Mouse (Mus musculus) adrenal gland, adult 2 months (tissue): ENCODE data around the gene Jund. TPM values are rescaled to one million over a fixed set of nuclear protein-coding genes. Genes with fewer than 3 reads are reported as not detected.

Experiments
- DNase-seq: peaks from one replicate; pipeline ENCODE4 v3.0.0; 2021
- polyA plus RNA-seq: library from polyadenylated mRNA; depleted of rRNA; stranded (reverse); fragments of >200 nt; gene quantifications from 2 replicates; pipeline ENCODE4 v1.2.3, GENCODE M21; 2012
- total RNA-seq, 2 experiments: library from RNA; stranded (reverse); gene quantifications; 2 replicates each; pipeline ENCODE4 v1.2.3; 2021

The Jund gene
- total and polyA plus RNA-seq, 3 experiments = 214 to 1,009 (median 246) TPM

GRCm38 (mm10) chr8:70674716-70675115, 24.0 kb upstream of the Jund start:
- no peak for DNase-seq

- no peak for DNase-seq
Measured at GRCm38 (mm10) chr8:70675336-70675735, 23.4 kb upstream of the Jund start.

- DNase-seq = no peak
Measured at GRCm38 (mm10) chr8:70677451-70678080, 21.2 kb upstream of the Jund start.

GRCm38 (mm10) chr8:70678679-70679078, 20.1 kb upstream of the Jund start:
- no peak for DNase-seq

GRCm38 (mm10) chr8:70679404-70679803, 19.3 kb upstream of the Jund start:
- DNase-seq = no peak

- no peak for DNase-seq
Measured at GRCm38 (mm10) chr8:70680039-70680438, 18.7 kb upstream of the Jund start.

GRCm38 (mm10) chr8:70681410-70681809, 17.3 kb upstream of the Jund start:
- no peak for DNase-seq

GRCm38 (mm10) chr8:70682193-70682592, 16.6 kb upstream of the Jund start:
- peak; percentile 93 for DNase-seq

- DNase-seq = peak; percentile 44
Measured at GRCm38 (mm10) chr8:70682692-70683091, 16.1 kb upstream of the Jund start.

- no peak for DNase-seq
Measured at GRCm38 (mm10) chr8:70684291-70684690, 14.5 kb upstream of the Jund start.

GRCm38 (mm10) chr8:70687576-70687975, 11.2 kb upstream of the Jund start:
- peak; percentile 91 for DNase-seq

- DNase-seq = no peak
Measured at GRCm38 (mm10) chr8:70688136-70688535, 10.6 kb upstream of the Jund start.

GRCm38 (mm10) chr8:70689892-70690390, 8.8 kb upstream of the Jund start:
- DNase-seq = peak; percentile 50

- no peak for DNase-seq
Measured at GRCm38 (mm10) chr8:70691230-70691629, 7.5 kb upstream of the Jund start.

GRCm38 (mm10) chr8:70691727-70692231, 7.0 kb upstream of the Jund start:
- DNase-seq = peak; percentile 43

- no peak for DNase-seq
Measured at GRCm38 (mm10) chr8:70693636-70694035, 5.1 kb upstream of the Jund start.

GRCm38 (mm10) chr8:70695318-70696018, 3.3 kb upstream of the Jund start:
- DNase-seq = no peak

- peak; percentile 89 for DNase-seq
Measured at GRCm38 (mm10) chr8:70696019-70696885, 2.5 kb upstream of the Jund start.

- DNase-seq = peak; percentile 41
Measured at GRCm38 (mm10) chr8:70696946-70697345, 1.8 kb upstream of the Jund start.

- DNase-seq = no peak
Measured at GRCm38 (mm10) chr8:70697366-70698250, 1.1 kb upstream of the Jund start.

GRCm38 (mm10) chr8:70699116-70699833, 526 bp downstream of the Jund start:
- peak; percentile 79 for DNase-seq
